Mouse (Mus musculus): ENCODE measurements around the gene Cnpy3. TPM values are rescaled to one million over a fixed set of nuclear protein-coding genes. Genes with fewer than 3 reads are reported as not detected.
"Not testable (repeated sequence)": the region's sequence is repeated elsewhere in the genome, so short reads cannot be mapped to it uniquely, and the experiment has no call there.

Gene Cnpy3
- polyA plus RNA-seq (2012; ENCODE audit: insufficient read depth, low replicate concordance) = 133 and 243 TPM in 2 replicates

- H3K27me3 ChIP-seq (replicated peaks) = peaks cover under 1% of the 10 kb centered on the region
- TF ChIP-seq FLI1 (IDR thresholded peaks at IDR 0.05; ENCODE audit: low read length) (no peak; the same call in 1 of the 2 replicates), GATA1 (IDR thresholded peaks at IDR 0.05; ENCODE audit: borderline replicate concordance, low read length) (no peak)
- H3K9me3 ChIP-seq = peaks cover 8% of the 10 kb centered on the region
- H3K36me3 ChIP-seq (replicated peaks; ENCODE audit: low read length) = peaks cover 18% of the 10 kb centered on the region
- peak within 1 kb of the TSS; percentile 96 for H3K4me3 ChIP-seq (replicated peaks)
- peaks cover 36% of the 10 kb centered on the region for H3K4me1 ChIP-seq
Observed at GRCm38 (mm10) chr17:46751794-46752556, at the start of gene Cnpy3. Gene Cnpy3, minus strand, starts transcription at chr17:46752214.

DNA sequence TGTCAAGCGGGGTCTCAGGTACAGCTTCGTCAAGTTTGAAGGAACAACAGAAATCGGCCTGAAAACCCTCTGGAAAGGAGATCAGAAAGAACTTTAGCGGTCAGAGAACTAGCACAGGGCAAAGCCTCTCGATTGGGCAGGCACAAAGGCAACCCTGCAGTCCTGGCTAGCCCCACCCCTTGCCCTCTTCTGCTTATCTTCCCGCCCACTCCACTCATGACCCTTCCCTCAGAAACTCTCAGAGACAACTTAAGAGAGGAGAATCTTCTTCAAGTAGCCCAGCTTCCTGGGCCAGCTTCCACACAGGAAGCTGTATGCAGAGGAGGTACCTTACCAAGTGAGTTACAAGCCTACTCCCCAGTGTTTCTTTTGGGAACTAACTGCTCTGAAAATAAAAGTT lies 49.7 kb upstream of the Cnpy3 start:
- peaks cover 66% of the 10 kb centered on the region for H3K36me3 ChIP-seq (replicated peaks; ENCODE audit: low read length)
- peaks cover 41% of the 10 kb centered on the region for H3K4me1 ChIP-seq
- H3K9me3 ChIP-seq = no peaks in the 10 kb centered on the region
- H3K4me3 ChIP-seq (replicated peaks) = no peak overlapping the region
- H3K27me3 ChIP-seq (replicated peaks) = no peaks in the 10 kb centered on the region
- TF ChIP-seq FLI1 (IDR thresholded peaks at IDR 0.05; ENCODE audit: low read length) (no peak), GATA1 (IDR thresholded peaks at IDR 0.05; ENCODE audit: borderline replicate concordance, low read length) (no peak)

DNA sequence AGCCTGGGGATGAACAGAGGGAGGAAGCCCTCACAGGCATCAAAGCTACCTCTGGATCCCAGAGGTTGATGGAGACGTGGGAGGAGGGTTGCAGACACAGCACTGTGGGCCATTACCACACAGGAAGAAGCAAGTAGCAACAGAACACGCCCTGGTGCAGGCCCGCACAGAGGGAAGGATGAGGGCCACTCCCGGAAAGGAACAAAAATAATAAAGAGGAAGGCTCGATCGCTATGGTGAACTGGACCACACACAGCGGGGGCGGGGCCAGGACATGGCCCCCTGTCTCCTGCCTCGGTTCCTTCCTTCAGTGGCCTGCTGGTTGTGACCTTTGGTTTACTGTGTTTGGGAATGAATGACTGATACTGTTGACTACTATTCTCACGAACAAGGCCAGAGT lies 47.7 kb upstream of the Cnpy3 start:
- Histone ChIP-seq H3K4me1 (peaks cover 45% of the 10 kb centered on the region), H3K36me3 (replicated peaks; ENCODE audit: low read length) (peaks cover 47% of the 10 kb centered on the region), H3K4me3 (replicated peaks) (no peak overlapping the region), H3K27me3 (replicated peaks) (no peaks in the 10 kb centered on the region), H3K9me3 (no peaks in the 10 kb centered on the region)
- TF ChIP-seq FLI1 (IDR thresholded peaks at IDR 0.05; ENCODE audit: low read length) (no peak), GATA1 (IDR thresholded peaks at IDR 0.05; ENCODE audit: borderline replicate concordance, low read length) (no peak)

DNA sequence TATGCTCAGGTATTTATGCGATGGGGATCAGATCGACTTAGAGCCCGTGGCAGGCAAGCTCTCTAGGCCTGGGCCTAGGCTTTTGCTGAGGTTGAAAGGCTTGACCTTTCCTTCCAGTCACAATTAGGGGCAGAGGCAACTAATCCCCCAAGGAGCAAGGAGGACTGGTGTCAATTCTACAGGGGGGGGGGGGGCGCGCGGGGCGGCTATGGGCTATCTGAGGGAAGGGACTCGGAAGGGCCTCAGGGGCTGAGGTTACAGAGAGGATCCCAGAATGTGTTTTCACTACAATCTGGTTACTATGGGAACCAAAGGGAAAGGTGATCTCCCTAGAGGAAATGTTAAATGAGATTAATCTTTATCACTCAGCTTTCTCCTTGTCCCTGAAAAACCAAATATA lies 45.4 kb upstream of the Cnpy3 start:
- Histone ChIP-seq H3K27me3 (replicated peaks) (no peaks in the 10 kb centered on the region), H3K4me3 (replicated peaks) (no peak overlapping the region), H3K4me1 (peaks cover 47% of the 10 kb centered on the region), H3K9me3 (no peaks in the 10 kb centered on the region), H3K36me3 (replicated peaks; ENCODE audit: low read length) (peaks cover 41% of the 10 kb centered on the region)
- no peak for TF ChIP-seq GATA1 (IDR thresholded peaks at IDR 0.05; ENCODE audit: borderline replicate concordance, low read length)
- no peak for TF ChIP-seq FLI1 (IDR thresholded peaks at IDR 0.05; ENCODE audit: low read length)

GRCm38 (mm10) chr17:46796743-46797142 lies 44.7 kb upstream of the Cnpy3 start:
- TF ChIP-seq FLI1 (IDR thresholded peaks at IDR 0.05; ENCODE audit: low read length) (no peak), GATA1 (IDR thresholded peaks at IDR 0.05; ENCODE audit: borderline replicate concordance, low read length) (no peak)
- Histone ChIP-seq H3K9me3 (no peaks in the 10 kb centered on the region), H3K4me3 (replicated peaks) (peak overlapping the region; percentile 40), H3K36me3 (replicated peaks; ENCODE audit: low read length) (peaks cover 35% of the 10 kb centered on the region), H3K27me3 (replicated peaks) (no peaks in the 10 kb centered on the region), H3K4me1 (peaks cover 41% of the 10 kb centered on the region)

GRCm38 (mm10) chr17:46792963-46793362 lies 40.9 kb upstream of the Cnpy3 start:
- Histone ChIP-seq H3K4me3 (replicated peaks) (no peak overlapping the region), H3K36me3 (replicated peaks; ENCODE audit: low read length) (no peaks in the 10 kb centered on the region), H3K9me3 (no peaks in the 10 kb centered on the region), H3K4me1 (peaks cover 28% of the 10 kb centered on the region), H3K27me3 (replicated peaks) (peaks cover 8% of the 10 kb centered on the region)
- TF ChIP-seq GATA1 (IDR thresholded peaks at IDR 0.05; ENCODE audit: borderline replicate concordance, low read length) = no peak
- TF ChIP-seq FLI1 (IDR thresholded peaks at IDR 0.05; ENCODE audit: low read length) = no peak

GRCm38 (mm10) chr17:46787974-46788373 lies 36.0 kb upstream of the Cnpy3 start:
- H3K27me3 ChIP-seq (replicated peaks); H3K4me3 ChIP-seq (replicated peaks); H3K36me3 ChIP-seq (replicated peaks; ENCODE audit: low read length); H3K9me3 ChIP-seq: not testable (repeated sequence)
- peaks cover 12% of the 10 kb centered on the region for H3K4me1 ChIP-seq

- no peaks in the 10 kb centered on the region for H3K9me3 ChIP-seq
- peaks cover 8% of the 10 kb centered on the region for H3K27me3 ChIP-seq (replicated peaks)
- TF ChIP-seq FLI1 (IDR thresholded peaks at IDR 0.05; ENCODE audit: low read length) (no peak), GATA1 (IDR thresholded peaks at IDR 0.05; ENCODE audit: borderline replicate concordance, low read length) (no peak)
- H3K4me3 ChIP-seq (replicated peaks) = no peak overlapping the region
- no peaks in the 10 kb centered on the region for H3K36me3 ChIP-seq (replicated peaks; ENCODE audit: low read length)
- peaks cover 12% of the 10 kb centered on the region for H3K4me1 ChIP-seq
Observed at GRCm38 (mm10) chr17:46786952-46787351, 34.9 kb upstream of the Cnpy3 start.

DNA sequence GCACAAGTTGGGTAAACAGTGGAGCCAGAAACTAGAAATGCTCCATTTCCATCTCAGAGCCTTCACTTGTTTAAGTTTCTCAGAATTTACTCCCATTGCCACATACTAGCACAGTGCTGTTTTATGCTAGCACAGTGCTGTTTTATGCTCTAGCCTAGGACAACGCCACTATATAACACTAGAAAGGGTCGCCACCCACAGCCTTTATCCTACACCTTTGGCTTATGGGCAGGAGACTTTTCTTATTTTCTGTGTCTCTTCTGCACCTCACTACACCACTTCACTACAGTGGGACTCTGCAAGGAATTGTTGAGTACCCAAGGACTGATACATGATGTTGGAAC lies 31.2 kb upstream of the Cnpy3 start:
- no peaks in the 10 kb centered on the region for H3K9me3 ChIP-seq
- H3K27me3 ChIP-seq (replicated peaks) = no peaks in the 10 kb centered on the region
- peaks cover 20% of the 10 kb centered on the region for H3K4me1 ChIP-seq
- peaks cover 25% of the 10 kb centered on the region for H3K36me3 ChIP-seq (replicated peaks; ENCODE audit: low read length)
- no peak for TF ChIP-seq FLI1 (IDR thresholded peaks at IDR 0.05; ENCODE audit: low read length)
- no peak for TF ChIP-seq GATA1 (IDR thresholded peaks at IDR 0.05; ENCODE audit: borderline replicate concordance, low read length)
- H3K4me3 ChIP-seq (replicated peaks) = peak overlapping the region; percentile 94

GRCm38 (mm10) chr17:46782341-46783221 lies 30.6 kb upstream of the Cnpy3 start, which contains the start of gene Rpl7l1:
Gene Rpl7l1, minus strand, starts transcription at chr17:46782672.
- Histone ChIP-seq H3K4me3 (replicated peaks) (peak within 1 kb of the TSS; percentile 94), H3K27me3 (replicated peaks) (no peaks in the 10 kb centered on the region), H3K36me3 (replicated peaks; ENCODE audit: low read length) (peaks cover 31% of the 10 kb centered on the region), H3K4me1 (peaks cover 20% of the 10 kb centered on the region), H3K9me3 (no peaks in the 10 kb centered on the region)
- TF ChIP-seq GATA1 (IDR thresholded peaks at IDR 0.05; ENCODE audit: borderline replicate concordance, low read length) (no peak), FLI1 (IDR thresholded peaks at IDR 0.05; ENCODE audit: low read length) (no peak)

Measured in megakaryocyte, embryonic 14.5 days (primary cell).